Mouse (Mus musculus) E14TG2a.4 (cell line): Measurements from ENCODE around the gene Usp53.

Experiments used
- CTCF ChIP-seq: conservative IDR thresholded peaks from 2 replicates; pipeline ENCODE4 v1.5.1; 2014; ENCODE audit warnings: low read length
- NANOG ChIP-seq: IDR thresholded peaks from 2 replicates; pipeline ENCODE4 v1.6.1; 2014; ENCODE audit warnings: borderline replicate concordance, low read length, mixed read lengths
- POU5F1 ChIP-seq: IDR thresholded peaks from 2 replicates; pipeline ENCODE4 v1.6.1; 2014; ENCODE audit warnings: low read length, borderline replicate concordance

DNA sequence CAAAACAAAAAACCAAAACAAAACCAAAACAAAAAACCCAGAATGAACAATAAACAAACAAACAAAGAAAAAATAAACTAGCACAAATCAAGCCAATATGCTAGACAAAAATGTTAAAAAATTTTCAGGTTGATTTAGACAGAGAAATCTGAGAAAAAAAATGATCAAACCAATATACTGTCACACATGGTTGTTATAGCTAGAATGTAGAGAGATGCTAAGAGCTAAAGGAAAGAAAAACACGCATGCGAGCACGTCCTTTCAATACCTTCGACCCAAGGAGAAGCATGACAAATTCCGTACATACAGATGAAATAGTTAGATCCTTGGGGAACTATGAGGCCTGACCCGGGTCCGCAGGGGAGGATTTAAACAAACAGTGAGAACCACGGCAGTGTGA is 65.0 kb downstream of the Usp53 start, which contains the start of gene Gm10959:
- TF ChIP-seq CTCF (no peak), POU5F1 (no peak), NANOG (no peak)
